Mouse (Mus musculus) neutrophil, adult 65 days (primary cell): Measurements from ENCODE around the gene Hpf1. TPM values are rescaled to one million over a fixed set of nuclear protein-coding genes. Genes with fewer than 3 reads are reported as not detected.

ENCODE experiments used
- total RNA-seq: library from RNA; stranded (reverse); gene quantifications from 2 replicates; pipeline ENCODE4 v1.2.4, GENCODE M21; 2023

The Hpf1 gene
- 25.1 and 25.3 TPM in 2 replicates for total RNA-seq

DNA sequence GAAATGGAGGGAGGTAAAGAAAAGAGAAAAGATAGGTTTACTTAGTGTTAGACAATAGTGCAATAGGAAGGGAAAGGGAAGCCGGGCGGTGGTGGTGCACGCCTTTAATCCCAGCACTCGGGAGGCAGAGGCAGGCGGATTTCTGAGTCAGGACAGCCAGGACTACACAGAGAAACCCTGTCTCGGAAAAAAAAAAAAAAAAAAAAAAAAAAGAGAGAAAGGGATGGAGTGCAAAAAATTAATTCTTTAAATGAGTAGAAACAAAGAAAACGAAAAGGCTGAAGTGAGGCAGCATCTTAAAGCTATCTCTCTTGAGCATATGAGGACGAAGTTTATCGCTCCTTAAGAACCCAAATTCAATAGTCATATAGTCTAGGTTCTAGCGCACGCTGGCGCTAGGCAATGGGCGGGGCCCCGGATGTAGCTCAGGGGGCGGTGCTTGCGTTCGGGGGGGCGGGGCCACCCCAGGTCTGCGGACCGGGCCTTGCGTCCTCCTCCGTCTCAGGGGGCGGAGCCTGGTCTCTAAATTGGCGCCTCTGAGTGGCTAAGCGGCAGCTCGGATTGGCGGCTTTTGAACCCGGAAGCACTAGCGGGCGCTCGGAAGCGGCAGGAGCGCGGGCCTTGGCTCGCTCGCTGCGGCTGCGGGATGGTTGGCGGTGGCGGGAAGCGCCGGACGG lies at the start of gene Hpf1:
TSS of gene Hpf1 (plus strand) at position 576 of the 677 bp plus-strand sequence.

Other genes starting within 250 kb of the Hpf1 start
- gene Clcn3, start 92.9 kb downstream of the Hpf1 start, total RNA-seq: 14.3 and 19.4 TPM in 2 replicates
- 3.1 and 3.3 TPM in 2 replicates for gene Nek1, start 102.8 kb downstream of the Hpf1 start, total RNA-seq